Mouse (Mus musculus) spleen, adult 2 months (tissue): ENCODE results near the gene Ddx47. TPM values are rescaled to one million over a fixed set of nuclear protein-coding genes. Genes with fewer than 3 reads are reported as not detected.
A peak's percentile ranks its signal among the peaks of the same experiment; 100 is the strongest.

Source experiments
- DNase-seq, 2 experiments: peaks; one replicate each; pipeline versions ENCODE4 v3.0.0 to v3.0.0-alpha.2; 2012 to 2021; ENCODE audit warnings: low spot score in 2 of 2, low read depth in 1 of 2
- H3K27ac ChIP-seq: fragments of 200-500 bp; 2 replicates; pipeline ENCODE4 v1.5.1; 2012; ENCODE audit warnings: low read length, inconsistent platforms; ENCODE audit not compliant: insufficient read depth
- H3K27me3 ChIP-seq: fragments of 200-500 bp; 2 replicates; pipeline ENCODE4 v1.6.1; 2012; ENCODE audit warnings: mild to moderate bottlenecking, moderate library complexity, low read length, inconsistent platforms; ENCODE audit not compliant: control insufficient read depth, insufficient read depth
- H3K36me3 ChIP-seq: fragments of 200-500 bp; 2 replicates; pipeline ENCODE4 v1.6.1; 2012; ENCODE audit warnings: mild to moderate bottlenecking, low read length, inconsistent platforms; ENCODE audit not compliant: control insufficient read depth, insufficient read depth
- H3K4me1 ChIP-seq: fragments of 200-500 bp; 2 replicates; pipeline ENCODE4 v1.6.1; 2011; ENCODE audit warnings: inconsistent platforms; ENCODE audit not compliant: control insufficient read depth, insufficient read depth, insufficient read length
- H3K4me3 ChIP-seq: fragments of 200-500 bp; 2 replicates; pipeline ENCODE4 v1.5.1; 2011; ENCODE audit warnings: mild to moderate bottlenecking, inconsistent platforms; ENCODE audit not compliant: insufficient read depth, insufficient read length; ENCODE audit errors: extremely low read depth
- CTCF ChIP-seq: fragments of 200-500 bp; IDR thresholded peaks from 2 replicates; pipeline ENCODE4 v1.5.1; 2011; ENCODE audit warnings: mild to moderate bottlenecking, inconsistent platforms; ENCODE audit not compliant: insufficient read depth, insufficient read length, insufficient replicate concordance; ENCODE audit errors: extremely low read depth
- POLR2A ChIP-seq: fragments of 200-500 bp; IDR thresholded peaks from 2 replicates; pipeline ENCODE4 v1.6.1; 2011; ENCODE audit warnings: low read depth, low read length, inconsistent platforms
- WGBS: fragments of 180-500 bp; shearing (Covaris S2); methylation state at CpG from one replicate; pipeline ENCODE4 v1.1.7; 2018; 5-methylcytosine and 5-hydroxymethylcytosine counted together
- polyA plus RNA-seq: library from polyadenylated mRNA; depleted of rRNA; stranded (reverse); fragments of >200 nt; gene quantifications from 2 replicates; pipeline ENCODE4 v1.2.3, GENCODE M21; 2012

Ddx47 gene
- polyA plus RNA-seq, 1 experiment = 34.6 TPM

DNA sequence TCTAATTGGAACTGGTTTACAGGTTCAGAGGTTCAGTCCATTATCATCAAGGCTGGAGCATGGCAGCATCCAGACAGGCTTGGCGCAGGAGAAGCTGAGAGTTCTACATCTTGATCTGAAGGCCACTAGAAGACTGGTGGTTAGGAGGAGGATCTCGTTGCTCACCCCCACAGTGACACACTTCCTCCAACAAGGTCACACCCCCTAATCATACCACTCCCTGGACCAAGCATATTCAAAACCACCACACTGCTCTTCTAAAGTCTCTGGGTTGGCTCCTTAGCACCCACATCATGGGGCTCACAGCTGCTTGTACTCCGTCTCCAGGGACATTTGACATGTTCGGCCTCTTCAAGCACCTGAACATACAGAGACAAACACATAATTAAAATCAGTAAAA, 9.4 kb upstream of the Ddx47 start:
- H3K4me3 ChIP-seq = no peak overlapping the region
- H3K27ac ChIP-seq = no peak overlapping the region
- WGBS = 65% methylated on average over 4 of the region's 4 CpGs
- no peak for TF ChIP-seq POLR2A
- no peak for TF ChIP-seq CTCF
- H3K36me3 ChIP-seq = no peaks in the 10 kb centered on the region
- H3K27me3 ChIP-seq = no peaks in the 10 kb centered on the region
- DNase-seq = no peak
- H3K4me1 ChIP-seq = no peaks in the 10 kb centered on the region

DNA sequence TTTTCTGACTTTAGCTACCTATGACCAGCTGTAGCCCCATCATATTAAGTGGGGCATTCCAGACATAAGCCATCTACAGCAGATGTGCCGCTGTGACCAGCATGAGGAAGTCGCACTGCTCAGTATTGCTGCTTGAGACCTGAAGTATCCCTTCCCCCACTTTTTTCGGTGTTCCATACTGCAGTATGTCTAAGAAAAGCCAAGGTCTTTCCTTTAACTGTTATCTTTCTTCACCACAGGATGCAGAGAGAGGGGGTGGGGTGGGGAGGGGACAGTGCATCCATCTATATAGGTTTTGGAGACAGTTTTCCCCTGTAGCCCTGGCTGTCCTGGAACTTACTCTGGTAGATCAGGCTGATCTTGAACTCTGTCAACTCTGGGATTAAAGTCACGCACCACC, 5.0 kb upstream of the Ddx47 start:
- H3K4me3 ChIP-seq = no peak overlapping the region
- no peaks in the 10 kb centered on the region for H3K4me1 ChIP-seq
- 72% methylated on average over 4 of the region's 4 CpGs for WGBS
- no peak for DNase-seq
- H3K27me3 ChIP-seq = no peaks in the 10 kb centered on the region
- TF ChIP-seq CTCF (no peak), POLR2A (no peak)
- H3K36me3 ChIP-seq = no peaks in the 10 kb centered on the region
- H3K27ac ChIP-seq = no peak overlapping the region

DNA sequence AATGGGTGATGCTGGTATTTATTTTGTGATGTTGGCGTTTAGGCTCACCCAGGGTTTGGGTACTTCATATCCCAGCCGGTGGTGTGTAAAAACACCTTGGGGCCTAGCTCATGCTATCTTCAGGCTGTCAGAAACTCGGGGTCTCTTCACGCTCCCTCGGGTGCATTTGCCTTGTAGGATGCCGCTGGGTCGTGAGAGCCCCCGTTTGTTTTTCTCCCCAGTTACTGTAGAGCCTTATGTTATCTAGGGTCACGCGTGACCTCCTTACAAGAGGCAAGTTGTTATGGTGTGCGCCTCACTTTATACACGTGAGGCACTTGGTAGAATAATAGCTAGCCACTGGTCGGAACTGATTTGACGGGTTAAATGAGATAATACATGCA, 313 bp downstream of the Ddx47 start:
- WGBS = 1% methylated on average over 14 of the region's 14 CpGs
- peak overlapping the region; percentile 73 for H3K4me3 ChIP-seq

DNA sequence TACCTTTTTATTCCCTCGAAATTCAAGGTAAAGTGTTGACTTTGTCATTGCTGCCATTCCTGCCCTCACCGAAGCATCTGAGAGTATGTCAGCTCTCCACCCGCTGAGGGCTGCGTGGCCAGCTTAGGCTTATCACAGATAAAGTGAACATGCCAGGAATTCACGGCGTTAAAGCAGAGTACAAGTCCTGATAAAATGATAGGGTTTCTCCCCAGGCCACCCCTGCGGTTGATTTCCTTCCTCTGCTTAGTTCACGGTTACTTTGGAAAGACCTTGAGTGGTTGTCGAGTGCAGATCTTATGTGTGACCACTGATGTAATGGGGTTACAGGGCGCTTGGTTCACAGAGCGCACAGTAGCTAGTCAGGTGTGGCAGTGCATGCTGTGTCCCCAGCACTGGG, 5.8 kb downstream of the Ddx47 start:
- TF ChIP-seq POLR2A = no peak
- TF ChIP-seq CTCF = no peak
- 90% methylated on average over 11 of the region's 11 CpGs for WGBS

More for the DNA sequence above, 313 bp downstream of the Ddx47 start:
- Histone ChIP-seq H3K36me3 (peaks cover 24% of the 10 kb centered on the region), H3K4me1 (peaks cover 2% of the 10 kb centered on the region), H3K27ac (peak overlapping the region; percentile 41), H3K27me3 (no peaks in the 10 kb centered on the region)
- DNase-seq = no peak
- TF ChIP-seq CTCF = no peak
- no peak for TF ChIP-seq POLR2A

DNA sequence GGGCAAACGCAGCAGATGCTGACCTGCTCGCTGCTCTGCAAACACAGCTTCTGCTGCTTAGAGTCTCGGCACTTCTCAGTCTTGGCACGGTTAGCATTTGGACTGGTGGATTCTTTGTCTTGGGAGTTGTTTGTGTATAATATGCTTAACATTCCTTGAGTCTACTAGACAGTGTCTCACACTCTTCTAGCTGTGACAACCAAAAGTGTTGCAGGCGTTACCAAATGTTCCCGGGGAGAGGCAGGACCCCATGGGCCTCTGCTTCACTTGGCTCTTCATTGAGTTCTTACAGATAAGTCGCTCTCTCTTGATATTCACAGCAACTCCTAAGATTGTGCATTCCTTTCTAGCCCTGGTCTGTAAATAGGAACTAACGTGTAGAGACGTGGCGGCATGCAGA, 8.2 kb downstream of the Ddx47 start:
- Histone ChIP-seq H3K27me3 (no peaks in the 10 kb centered on the region), H3K4me3 (no peak overlapping the region), H3K27ac (no peak overlapping the region), H3K4me1 (no peaks in the 10 kb centered on the region), H3K36me3 (peaks cover 77% of the 10 kb centered on the region)
- DNase-seq = no peak
- TF ChIP-seq CTCF = no peak
- no peak for TF ChIP-seq POLR2A
- WGBS = 95% methylated on average over 10 of the region's 10 CpGs

More for the DNA sequence above, 5.8 kb downstream of the Ddx47 start:
- no peak for DNase-seq
- Histone ChIP-seq H3K4me1 (peaks cover 1% of the 10 kb centered on the region), H3K27ac (no peak overlapping the region), H3K36me3 (peaks cover 68% of the 10 kb centered on the region), H3K27me3 (no peaks in the 10 kb centered on the region), H3K4me3 (no peak overlapping the region)

DNA sequence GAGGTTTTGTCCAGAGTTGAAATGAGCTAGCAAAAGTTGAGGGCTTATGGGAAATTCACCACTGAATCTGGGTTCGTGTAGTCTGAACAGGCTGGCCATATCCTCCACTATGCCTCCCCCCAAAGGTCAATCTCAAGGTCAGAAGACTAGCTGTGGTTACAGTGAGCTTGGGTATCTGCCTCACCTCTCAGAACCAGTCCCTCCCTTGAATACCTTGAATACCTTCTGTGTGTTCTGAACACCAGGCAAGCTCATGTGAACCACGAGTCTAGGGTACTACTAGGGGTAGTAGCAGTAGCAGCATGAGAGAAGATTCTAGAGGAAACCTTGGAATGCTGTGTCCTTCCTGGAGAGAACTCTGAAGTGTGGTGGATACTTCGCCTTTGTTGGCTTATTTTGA, 10.2 kb downstream of the Ddx47 start:
- Histone ChIP-seq H3K4me1 (no peaks in the 10 kb centered on the region), H3K36me3 (peaks cover 58% of the 10 kb centered on the region), H3K4me3 (no peak overlapping the region), H3K27me3 (no peaks in the 10 kb centered on the region), H3K27ac (no peak overlapping the region)
- TF ChIP-seq POLR2A = no peak
- no peak for TF ChIP-seq CTCF
- WGBS = 83% methylated on average over 3 of the region's 3 CpGs
- no peak for DNase-seq

DNA sequence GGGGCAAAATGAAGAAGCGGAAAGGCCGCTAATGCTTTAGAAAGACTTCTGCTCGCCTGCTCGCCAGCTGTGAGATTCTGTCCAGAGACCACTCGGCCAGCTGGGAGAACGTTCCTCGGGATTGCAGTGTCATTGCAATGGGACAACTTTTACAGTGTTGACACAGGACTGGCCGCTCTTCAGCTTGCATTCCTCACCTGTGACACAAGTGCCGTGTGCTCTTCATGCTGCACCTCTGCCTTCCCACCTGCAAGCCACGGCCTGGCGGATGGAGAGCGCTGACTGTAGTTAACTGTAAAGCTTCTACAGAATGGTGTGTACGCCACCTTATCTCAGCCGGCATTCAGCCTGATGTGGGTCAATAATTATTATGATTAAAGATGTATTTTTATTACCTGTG, 12.0 kb downstream of the Ddx47 start:
- DNase-seq = no peak
- Histone ChIP-seq H3K4me1 (no peaks in the 10 kb centered on the region), H3K4me3 (no peak overlapping the region), H3K36me3 (peaks cover 42% of the 10 kb centered on the region), H3K27ac (no peak overlapping the region), H3K27me3 (no peaks in the 10 kb centered on the region)
- no peak for TF ChIP-seq CTCF
- no peak for TF ChIP-seq POLR2A
- WGBS = 96% methylated on average over 14 of the region's 14 CpGs

DNA sequence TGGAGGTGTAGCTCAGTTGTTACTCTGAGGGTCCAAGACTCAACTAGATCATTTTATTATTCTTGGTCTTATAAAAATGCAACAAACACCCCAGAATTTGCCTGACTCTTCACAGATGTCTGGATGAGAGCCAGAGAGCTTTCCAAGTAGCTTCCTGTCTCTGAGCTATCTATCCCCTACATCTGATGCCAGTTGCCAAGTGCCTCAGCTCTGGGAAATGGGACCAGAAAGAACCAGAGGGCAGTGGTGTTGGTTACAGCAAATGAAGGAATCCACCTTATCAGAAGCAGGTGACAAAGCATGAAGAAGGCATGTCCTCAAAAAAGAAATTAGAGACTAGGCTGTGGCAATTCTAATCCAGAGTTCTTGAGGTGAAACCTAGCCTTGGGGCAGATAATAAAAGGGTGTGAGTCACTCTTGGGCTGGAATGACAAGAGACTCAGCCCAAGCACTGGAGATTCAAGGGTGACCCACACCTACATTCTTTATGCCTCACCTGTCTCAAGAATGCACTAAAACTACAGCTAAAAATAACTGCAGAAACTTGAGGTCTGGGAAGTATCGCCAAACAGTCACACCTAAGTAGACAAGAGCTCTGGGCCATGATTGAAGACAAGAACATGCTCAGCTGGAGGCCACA, 13.5 kb downstream of the Ddx47 start:
- Histone ChIP-seq H3K4me1 (no peaks in the 10 kb centered on the region), H3K4me3 (no peak overlapping the region), H3K27ac (no peak overlapping the region), H3K36me3 (peaks cover 29% of the 10 kb centered on the region), H3K27me3 (no peaks in the 10 kb centered on the region)
- TF ChIP-seq CTCF (no peak), POLR2A (no peak)
- WGBS = 83% methylated on average over 1 of the region's 1 CpGs
- DNase-seq = no peak
